Comparison of ENCODE assay signal across 8 mouse cellular contexts in genomic region chr11:109584843-109585713, GRCm38 (mm10). TPM values are rescaled to one million over a fixed set of nuclear protein-coding genes. Genes with fewer than 3 reads are reported as not detected.
DNase-seq lines count a peak whose midpoint lies in the region; ATAC-seq lines count a peak whose summit lies in the region.

No protein-coding gene starts in this region.

- H3K27me3 ChIP-seq in forebrain, embryonic 14.5 days (replicated peaks; ENCODE audit: control insufficient read depth, insufficient read depth, low read length), result no peaks in the 10 kb centered on the region

- 47% methylated on average over 11 of the region's 11 CpGs for WGBS in forebrain, embryonic 14.5 days

- H3K4me3 ChIP-seq in forebrain, embryonic 14.5 days (ENCODE audit: low read depth, low read length), result no peak overlapping the region

- no peak overlapping the region for H3K4me2 ChIP-seq in forebrain, embryonic 14.5 days (ENCODE audit: low read length)

- no peaks in the 10 kb centered on the region for H3K36me3 ChIP-seq in forebrain, embryonic 14.5 days (ENCODE audit: control insufficient read depth, insufficient read depth, low read length)

- peak; percentile 74 for ATAC-seq in forebrain, embryonic 14.5 days
- ATAC-seq in hematopoietic stem cell, adult 5-6 weeks (replicated peaks in 1 of 2; ENCODE audit: insufficient read depth in 1 of 2, low FRiP score in 2 of 2, low TSS enrichment in 1 of 2, low read depth in 1 of 2, poor library complexity in 2 of 2, severe bottlenecking in 2 of 2), result peak; percentile 48 to 65

- H3K27ac ChIP-seq in forebrain, embryonic 14.5 days (ENCODE audit: low read depth, low read length), result no peak overlapping the region

- H3K9ac ChIP-seq in forebrain, embryonic 14.5 days (ENCODE audit: low read length), result no peak overlapping the region

- H3K4me1 ChIP-seq in forebrain, embryonic 14.5 days (ENCODE audit: control insufficient read depth, insufficient read depth, low read length), result no peaks in the 10 kb centered on the region

- no peaks in the 10 kb centered on the region for H3K9me3 ChIP-seq in forebrain, embryonic 14.5 days (replicated peaks; ENCODE audit: control insufficient read depth, low read length)

- peak; percentile 65 for DNase-seq in MEL-GATA-1-ER (ENCODE audit: extremely low read depth, low read depth)
- peak; percentile 86 for DNase-seq in c-Kit-positive CD71-positive TER-119-positive erythroid progenitor cells, embryonic 14.5 days (ENCODE audit: low spot score)
- DNase-seq in forebrain, embryonic 14.5 days (ENCODE audit: low spot score), result peak; percentile 89
- DNase-seq in layer of hippocampus, postnatal 25 days (ENCODE audit: extremely low spot score in 1 of 2, low spot score in 1 of 2), result peak; percentile 53 to 71
- peak; percentile 80 for DNase-seq in lung, postnatal 25 days (ENCODE audit: low spot score)
- DNase-seq in retina, adult 2 months (ENCODE audit: low read depth, low spot score), result peak; percentile 65
- DNase-seq in thymus, postnatal 14 days, result peak; percentile 81

RNA-seq across cellular contexts. Expression of gene Wipi1, which starts 26.7 kb away (rescaled TPM):
- polyA plus RNA-seq in forebrain, embryonic 14.5 days (2014; fragmentation: Nextera tagmentation; extraction: Ambion mirVana), result 5.7 and 6.9 TPM in 2 replicates
- 3.8 and 4.1 TPM in 2 replicates for total RNA-seq in hematopoietic stem cell, adult 5-6 weeks (2017)
- 10 to 100 TPM; 25.1 to 25.5 TPM for total RNA-seq in layer of hippocampus, postnatal 25 days (2021)
